13 mouse cellular contexts compared by ENCODE assay signal in the genomic region with DNA sequence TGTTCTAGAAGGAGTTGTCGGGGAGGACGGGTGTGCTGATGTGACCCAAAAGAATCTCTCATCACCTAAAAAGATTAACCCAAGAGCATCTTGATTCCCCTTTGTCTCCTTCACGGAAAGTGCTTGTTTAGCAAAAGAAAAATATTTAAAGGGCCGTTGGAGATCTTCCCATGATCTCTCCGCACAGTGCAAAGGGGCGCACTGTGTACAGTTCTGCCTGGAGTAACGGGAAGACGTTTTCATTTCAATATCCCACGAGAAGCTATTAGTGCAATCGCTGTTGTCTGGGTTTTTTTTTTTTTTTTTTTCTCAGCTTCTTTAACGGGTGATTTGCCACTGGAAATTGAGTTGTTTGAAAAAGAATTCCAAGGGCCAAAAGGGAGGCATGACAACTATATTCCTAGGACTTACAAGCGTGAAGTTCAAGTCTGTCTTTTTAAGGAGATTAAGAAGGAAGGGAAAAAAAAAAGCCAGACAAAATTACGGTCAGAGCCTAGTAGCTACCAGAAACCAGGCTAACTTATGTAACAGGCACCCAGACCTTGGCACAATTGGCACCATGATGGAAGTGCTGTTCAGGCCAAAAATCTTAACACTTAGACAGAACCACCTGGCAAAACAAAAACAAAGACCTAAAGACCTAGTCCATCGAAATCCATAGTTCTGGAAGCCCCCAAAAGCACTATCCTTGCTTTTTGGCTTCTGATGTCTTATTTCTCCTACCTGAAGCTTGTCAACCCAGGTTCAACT.
"Had no signal": no experiment of that assay in that cellular context is flagged by ENCODE, and none has a peak within 500 bp of the region (broad histone marks: within the 10 kb centered on the region; RNA-seq: fewer than 3 reads in every experiment).

No protein-coding gene starts in this region.

- H3K27ac ChIP-seq: limb, embryonic 15.5 days; liver, embryonic 13.5 days; neural tube, embryonic 13.5 days had no signal

- H3K4me2 ChIP-seq: limb, embryonic 15.5 days; liver, embryonic 13.5 days; neural tube, embryonic 13.5 days had no signal

- H3K9ac ChIP-seq: limb, embryonic 15.5 days; liver, embryonic 13.5 days; neural tube, embryonic 13.5 days had no signal

- H3K4me1 ChIP-seq: liver, embryonic 13.5 days had no signal

- H3K9me3 ChIP-seq: limb, embryonic 15.5 days; liver, embryonic 13.5 days; neural tube, embryonic 13.5 days had no signal

- H3K4me3 ChIP-seq: limb, embryonic 15.5 days; liver, embryonic 13.5 days; neural tube, embryonic 13.5 days had no signal

- DNase-seq: kidney, postnatal 36 days; layer of hippocampus, adult 9-11 months; layer of hippocampus, postnatal 36 days; liver, embryonic 13.5 days; lung, adult 18-20 months; lung, postnatal 36 days; retina, postnatal 1 day; right cerebral cortex, postnatal 4 days; spleen, adult 18-20 months; thymus, adult 18-20 months; thymus, postnatal 14 days had no signal

- H3K36me3 ChIP-seq: limb, embryonic 15.5 days; liver, embryonic 13.5 days; neural tube, embryonic 13.5 days had no signal

- H3K27me3 ChIP-seq: limb, embryonic 15.5 days; liver, embryonic 13.5 days; neural tube, embryonic 13.5 days had no signal
